Mouse (Mus musculus) urinary bladder, postnatal 0 days (tissue): ENCODE data around the gene Npc1l1. TPM values are rescaled to one million over a fixed set of nuclear protein-coding genes. Genes with fewer than 3 reads are reported as not detected.

Experiments
- polyA plus RNA-seq: library from polyadenylated mRNA; unstranded; fragments of >200 nt; fragmentation: Nextera tagmentation; extraction: Ambion mirVana; gene quantifications from 2 replicates; pipeline ENCODE4 v1.2.1, GENCODE M21; 2015

The Npc1l1 gene
- not detected in 2 replicates for polyA plus RNA-seq

GRCm38 (mm10) chr11:6230012-6230411 lies at the start of gene Npc1l1:
Gene Npc1l1 (minus strand): TSS chr11:6230143.

GRCm38 (mm10) chr11:6274387-6275093 lies 44.6 kb upstream of the Npc1l1 start, which contains the start of gene Tmed4:
Gene Tmed4 (minus strand): TSS chr11:6274870.

GRCm38 (mm10) chr11:6267320-6268254 lies 37.6 kb upstream of the Npc1l1 start, which contains the start of gene Ddx56:
Gene Ddx56 (minus strand): TSS chr11:6267772.

GRCm38 (mm10) chr11:6200087-6200569 lies 29.8 kb downstream of the Npc1l1 start, which contains the start of gene Nudcd3:
Gene Nudcd3 (minus strand): TSS chr11:6200415.

GRCm38 (mm10) chr11:6199410-6200086 lies 30.4 kb downstream of the Npc1l1 start, which contains the start of gene A730071L15Rik:
Gene A730071L15Rik (plus strand): TSS chr11:6200029.

Other genes starting within 250 kb of the Npc1l1 start
- gene Camk2b, start 163.8 kb downstream of the Npc1l1 start, polyA plus RNA-seq, result 1.1 and 1.2 TPM in 2 replicates
- gene A730071L15Rik, start 30.1 kb downstream of the Npc1l1 start, polyA plus RNA-seq, result 0.11 and 0.40 TPM in 2 replicates
- 29.0 and 29.7 TPM in 2 replicates for gene Nudcd3, start 29.7 kb downstream of the Npc1l1 start, polyA plus RNA-seq
- 49.8 and 50.4 TPM in 2 replicates for gene Ddx56, start 37.6 kb upstream of the Npc1l1 start, polyA plus RNA-seq
- 60.3 and 62.7 TPM in 2 replicates for gene Tmed4, start 44.7 kb upstream of the Npc1l1 start, polyA plus RNA-seq
- 79.5 and 88.6 TPM in 2 replicates for gene Ogdh, start 61.5 kb upstream of the Npc1l1 start, polyA plus RNA-seq
- 5.5 and 6.1 TPM in 2 replicates for gene Zmiz2, start 158.9 kb upstream of the Npc1l1 start, polyA plus RNA-seq
- 4,730 and 5,487 TPM in 2 replicates for gene Ppia, start 185.3 kb upstream of the Npc1l1 start, polyA plus RNA-seq
- 150 and 156 TPM in 2 replicates for gene H2afv, start 214.3 kb upstream of the Npc1l1 start, polyA plus RNA-seq
- 21.8 and 26.4 TPM in 2 replicates for gene Purb, start 245.8 kb upstream of the Npc1l1 start, polyA plus RNA-seq